Mouse (Mus musculus) cerebellum, adult 2 months (tissue): Measurements from ENCODE around the gene Adgrg6. TPM values are rescaled to one million over a fixed set of nuclear protein-coding genes. Genes with fewer than 3 reads are reported as not detected.

ENCODE experiments used
- DNase-seq, 2 experiments: peaks; one replicate each; pipeline ENCODE4 v3.0.0; 2021
- H3K27ac ChIP-seq: fragments of 200-500 bp; 2 replicates; pipeline ENCODE4 v1.5.1; 2012; ENCODE audit warnings: low read length, control low read depth, inconsistent platforms; ENCODE audit not compliant: insufficient read depth
- H3K27me3 ChIP-seq: fragments of 200-500 bp; 2 replicates; pipeline ENCODE4 v1.6.1; 2012; ENCODE audit warnings: inconsistent platforms, mild to moderate bottlenecking, low read length, moderate library complexity; ENCODE audit not compliant: control insufficient read depth, insufficient read depth
- H3K4me1 ChIP-seq: fragments of 200-500 bp; 2 replicates; pipeline ENCODE4 v1.6.1; 2011; ENCODE audit warnings: low read length; ENCODE audit not compliant: control insufficient read depth, insufficient read depth
- H3K4me3 ChIP-seq: fragments of 200-500 bp; replicated peaks from 2 replicates; pipeline ENCODE3; 2011; ENCODE audit warnings: mild to moderate bottlenecking, low read depth, low read length, control low read depth; ENCODE audit not compliant: insufficient read depth
- CTCF ChIP-seq: fragments of 200-500 bp; IDR thresholded peaks from 2 replicates; pipeline ENCODE4 v1.5.1; 2011; ENCODE audit warnings: low read depth, mild to moderate bottlenecking, control low read depth, low read length, moderate library complexity, borderline replicate concordance; ENCODE audit not compliant: insufficient read depth
- POLR2A ChIP-seq: fragments of 200-500 bp; IDR thresholded peaks from 2 replicates; pipeline ENCODE4 v1.6.1; 2011; ENCODE audit warnings: low read length, control low read depth, borderline replicate concordance; ENCODE audit not compliant: insufficient read depth
- WGBS: fragments of 180-500 bp; shearing (Covaris S2); methylation state at CpG from one replicate; pipeline ENCODE4 v1.1.7; 2018; 5-methylcytosine and 5-hydroxymethylcytosine counted together
- polyA plus RNA-seq: library from polyadenylated mRNA; depleted of rRNA; stranded (reverse); fragments of >200 nt; gene quantifications from 2 replicates; pipeline ENCODE4 v1.2.3, GENCODE M21; 2012

Gene Adgrg6
- polyA plus RNA-seq, 1 experiment, result 1.00 TPM

DNA sequence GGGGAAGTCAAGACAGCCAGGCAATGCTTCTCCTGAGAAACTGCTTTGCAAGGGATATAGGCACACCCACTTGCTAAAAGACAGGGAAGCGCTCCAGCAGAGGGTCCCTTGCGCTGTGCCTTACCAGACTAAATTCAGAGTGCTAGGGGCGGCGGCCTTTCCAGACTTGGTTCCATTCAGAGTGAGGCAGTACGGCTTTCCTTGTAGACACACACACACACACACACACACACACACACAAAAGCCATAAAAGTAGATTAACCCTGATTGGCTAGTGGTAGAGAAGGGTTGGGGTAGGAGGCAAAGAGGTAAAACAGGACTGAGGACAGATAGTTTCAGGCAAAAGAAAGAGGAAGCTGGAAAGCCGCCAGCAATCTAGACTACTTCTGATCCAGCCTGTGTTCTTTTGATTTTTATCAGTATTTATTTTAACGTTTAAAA is 672 bp upstream of the Adgrg6 start:
- TF ChIP-seq CTCF (no peak), POLR2A (no peak)
- Histone ChIP-seq H3K27ac (no peak overlapping the region), H3K4me1 (no peaks in the 10 kb centered on the region), H3K4me3 (no peak overlapping the region), H3K27me3 (peaks cover 2% of the 10 kb centered on the region; the same call in 1 of the 2 replicates)
- WGBS, result 31% methylated on average over 7 of the region's 7 CpGs
- no peak for DNase-seq

- TF ChIP-seq POLR2A (no peak), CTCF (no peak)
- WGBS, result 5% methylated on average over 9 of the region's 9 CpGs
These were observed 885 bp downstream of the Adgrg6 start for GRCm38 (mm10) chr10:14544608-14544940.

GRCm38 (mm10) chr10:14543511-14544067 is 1.9 kb downstream of the Adgrg6 start:
- 72% methylated on average over 8 of the region's 8 CpGs for WGBS

More at GRCm38 (mm10) chr10:14544608-14544940, 885 bp downstream of the Adgrg6 start:
- Histone ChIP-seq H3K4me1 (no peaks in the 10 kb centered on the region), H3K4me3 (no peak overlapping the region), H3K27me3 (peaks cover 2% of the 10 kb centered on the region; the same call in 1 of the 2 replicates), H3K27ac (no peak overlapping the region)
- DNase-seq, result no peak

DNA sequence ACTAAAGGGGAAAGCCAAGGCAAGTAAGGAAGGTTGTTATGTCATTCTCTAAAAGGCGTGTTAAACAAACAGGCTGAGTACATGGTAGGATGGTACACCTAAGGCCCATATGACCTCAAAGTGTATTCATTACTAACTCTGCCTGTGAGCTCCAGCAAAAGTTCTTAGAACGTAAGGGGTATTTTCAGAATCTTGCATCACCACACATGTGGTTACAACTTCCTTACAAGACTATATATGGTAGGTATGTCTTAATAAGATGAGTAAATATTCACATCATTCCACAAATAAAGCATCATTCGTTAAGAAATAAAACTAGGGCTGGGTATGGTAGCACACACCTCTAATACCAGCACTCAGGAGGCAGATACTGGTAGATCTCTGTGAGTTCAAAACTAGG is 8.4 kb downstream of the Adgrg6 start:
- no peak overlapping the region for H3K27ac ChIP-seq
- no peak overlapping the region for H3K4me3 ChIP-seq
- 91% methylated on average over 3 of the region's 3 CpGs for WGBS
- H3K27me3 ChIP-seq, result no peaks in the 10 kb centered on the region
- DNase-seq, result no peak
- H3K4me1 ChIP-seq, result no peaks in the 10 kb centered on the region
- TF ChIP-seq CTCF (no peak), POLR2A (no peak)

More at GRCm38 (mm10) chr10:14543511-14544067, 1.9 kb downstream of the Adgrg6 start:
- no peak overlapping the region for H3K4me3 ChIP-seq
- H3K27me3 ChIP-seq, result peaks cover 2% of the 10 kb centered on the region; the same call in 1 of the 2 replicates
- no peak overlapping the region for H3K27ac ChIP-seq
- no peak for DNase-seq
- TF ChIP-seq CTCF (no peak), POLR2A (no peak)
- H3K4me1 ChIP-seq, result no peaks in the 10 kb centered on the region

GRCm38 (mm10) chr10:14531090-14531489 is 14.4 kb downstream of the Adgrg6 start:
- no peak for TF ChIP-seq CTCF
- TF ChIP-seq POLR2A, result no peak
- H3K27me3 ChIP-seq, result no peaks in the 10 kb centered on the region
- no peaks in the 10 kb centered on the region for H3K4me1 ChIP-seq
- H3K27ac ChIP-seq, result no peak overlapping the region
- no peak overlapping the region for H3K4me3 ChIP-seq
- 83% methylated on average over 3 of the region's 3 CpGs for WGBS
- DNase-seq, result no peak

GRCm38 (mm10) chr10:14530670-14531069 is 14.8 kb downstream of the Adgrg6 start:
- no peak for TF ChIP-seq POLR2A
- TF ChIP-seq CTCF, result no peak
- no peak for DNase-seq
- H3K27ac ChIP-seq, result no peak overlapping the region
- H3K4me1 ChIP-seq, result no peaks in the 10 kb centered on the region
- WGBS, result 97% methylated on average over 1 of the region's 1 CpGs
- H3K27me3 ChIP-seq, result no peaks in the 10 kb centered on the region
- H3K4me3 ChIP-seq, result no peak overlapping the region

- TF ChIP-seq CTCF (no peak), POLR2A (no peak)
- Histone ChIP-seq H3K4me3 (no peak overlapping the region), H3K27ac (no peak overlapping the region), H3K4me1 (no peaks in the 10 kb centered on the region), H3K27me3 (no peaks in the 10 kb centered on the region)
- 64% methylated on average over 2 of the region's 2 CpGs for WGBS
- DNase-seq, result no peak
These were observed 17.7 kb downstream of the Adgrg6 start for GRCm38 (mm10) chr10:14527765-14528164.

- H3K4me1 ChIP-seq, result no peaks in the 10 kb centered on the region
- H3K27ac ChIP-seq, result no peak overlapping the region
- H3K4me3 ChIP-seq, result no peak overlapping the region
- H3K27me3 ChIP-seq, result no peaks in the 10 kb centered on the region
- no peak for DNase-seq
- TF ChIP-seq CTCF, result no peak
- TF ChIP-seq POLR2A, result no peak
- WGBS, result 78% methylated on average over 5 of the region's 5 CpGs
These were observed 22.7 kb downstream of the Adgrg6 start for GRCm38 (mm10) chr10:14522729-14523128.
